Mouse (Mus musculus) embryonic facial prominence, embryonic 13.5 days (tissue): ENCODE measurements at regions not wholly inside any gene's neighbourhood (a gene's known extent, or its start where the extent isn't known, plus 50 kb on each side); places are given as distances from the start of the nearest gene placed in this dataset.

Experiments used
- ATAC-seq: fragments of 200-750 bp; cut with Nextera tagmentation; 2 replicates; pipeline ENCODE4 v1.8.0; 2017; ENCODE audit warnings: low read depth; ENCODE audit not compliant: insufficient number of reproducible peaks, insufficient read depth, low FRiP score, low TSS enrichment
- H3K27ac ChIP-seq: fragments of 300-500 bp; sonication (generic); 2 replicates; pipeline ENCODE4 v1.5.1; 2015; ENCODE audit warnings: moderate library complexity, mild to moderate bottlenecking, inconsistent platforms
- H3K27me3 ChIP-seq: fragments of 300-500 bp; sonication (generic); 2 replicates; pipeline ENCODE4 v1.6.1; 2015; ENCODE audit warnings: mild to moderate bottlenecking, inconsistent platforms
- H3K36me3 ChIP-seq: fragments of 300-500 bp; sonication (generic); 2 replicates; pipeline ENCODE4 v1.6.1; 2015; ENCODE audit warnings: mild to moderate bottlenecking, inconsistent platforms
- H3K4me1 ChIP-seq: fragments of 300-500 bp; sonication (generic); 2 replicates; pipeline ENCODE4 v1.6.1; 2015; ENCODE audit warnings: inconsistent platforms
- H3K4me2 ChIP-seq: fragments of 300-500 bp; sonication (generic); 2 replicates; pipeline ENCODE4 v1.6.1; 2015; ENCODE audit warnings: moderate library complexity, mild to moderate bottlenecking, inconsistent platforms
- H3K4me3 ChIP-seq: fragments of 300-500 bp; sonication (generic); 2 replicates; pipeline ENCODE4 v1.5.1; 2015; ENCODE audit warnings: mild to moderate bottlenecking, inconsistent platforms
- H3K9ac ChIP-seq: fragments of 300-500 bp; sonication (generic); 2 replicates; pipeline ENCODE4 v1.6.1; 2015; ENCODE audit warnings: mild to moderate bottlenecking, inconsistent platforms
- H3K9me3 ChIP-seq: fragments of 300-500 bp; sonication (generic); 2 replicates; pipeline ENCODE4 v1.6.1; 2016; ENCODE audit warnings: inconsistent platforms
- WGBS: fragments of 180-500 bp; shearing (Covaris S2); methylation state at CpG from one replicate; pipeline ENCODE4 v1.1.7; 2015; ENCODE audit warnings: mixed read lengths; 5-methylcytosine and 5-hydroxymethylcytosine counted together

- WGBS: 74% methylated on average over 7 of the region's 7 CpGs
Measured at GRCm38 (mm10) chr10:70374726-70375125, 65.6 kb upstream of the Fam13c start.

GRCm38 (mm10) chr10:70380041-70380651 lies 60.1 kb upstream of the Fam13c start:
- Histone ChIP-seq H3K4me1 (no peaks in the 10 kb centered on the region), H3K27me3 (no peaks in the 10 kb centered on the region), H3K9me3 (no peaks in the 10 kb centered on the region), H3K27ac (no peak overlapping the region), H3K9ac (no peak overlapping the region), H3K4me3 (no peak overlapping the region), H3K36me3 (no peaks in the 10 kb centered on the region), H3K4me2 (no peak overlapping the region)
- ATAC-seq: no peak
- 59% methylated on average over 7 of the region's 7 CpGs for WGBS

More at GRCm38 (mm10) chr10:70374726-70375125, 65.6 kb upstream of the Fam13c start:
- no peaks in the 10 kb centered on the region for H3K36me3 ChIP-seq
- no peaks in the 10 kb centered on the region for H3K9me3 ChIP-seq
- ATAC-seq: no peak
- peaks cover 10% of the 10 kb centered on the region; the same call in 1 of the 2 replicates for H3K4me1 ChIP-seq
- H3K9ac ChIP-seq: no peak overlapping the region
- no peak overlapping the region for H3K27ac ChIP-seq
- no peak overlapping the region for H3K4me2 ChIP-seq
- no peak overlapping the region for H3K4me3 ChIP-seq
- H3K27me3 ChIP-seq: no peaks in the 10 kb centered on the region

GRCm38 (mm10) chr10:70384689-70385088 lies 55.6 kb upstream of the Fam13c start:
- 69% methylated on average over 4 of the region's 4 CpGs for WGBS
- no peak overlapping the region for H3K9ac ChIP-seq
- no peak for ATAC-seq
- no peaks in the 10 kb centered on the region for H3K4me1 ChIP-seq
- no peaks in the 10 kb centered on the region for H3K27me3 ChIP-seq
- no peaks in the 10 kb centered on the region for H3K36me3 ChIP-seq
- H3K27ac ChIP-seq: no peak overlapping the region
- no peak overlapping the region for H3K4me2 ChIP-seq
- no peak overlapping the region for H3K4me3 ChIP-seq
- H3K9me3 ChIP-seq: 0 out of 2 replicates have a peak, but pooled peaks cover 3% of the 10 kb centered on the region

- H3K27me3 ChIP-seq: no peaks in the 10 kb centered on the region
- no peak overlapping the region for H3K9ac ChIP-seq
- H3K9me3 ChIP-seq: 0 out of 2 replicates have a peak, but pooled peaks cover 3% of the 10 kb centered on the region
- no peak for ATAC-seq
- H3K4me1 ChIP-seq: no peaks in the 10 kb centered on the region
- no peak overlapping the region for H3K4me2 ChIP-seq
- no peak overlapping the region for H3K4me3 ChIP-seq
- H3K36me3 ChIP-seq: no peaks in the 10 kb centered on the region
- H3K27ac ChIP-seq: no peak overlapping the region
- WGBS: 88% methylated on average over 5 of the region's 5 CpGs
Measured at GRCm38 (mm10) chr10:70387729-70388128, 52.6 kb upstream of the Fam13c start.
